Mouse (Mus musculus): ENCODE results near the gene Stk11. TPM values are rescaled to one million over a fixed set of nuclear protein-coding genes. Genes with fewer than 3 reads are reported as not detected.

Gene Stk11
- polyA plus RNA-seq, 1 experiment from 2014 or later = 17.4 TPM

- H3K4me3 ChIP-seq = 0 out of 2 replicates have a peak overlapping the region, but pooled peaks have one; percentile 0
- peak overlapping the region; percentile 73 for H3K4me2 ChIP-seq (replicated peaks)
- H3K36me3 ChIP-seq = peaks cover 33% of the 10 kb centered on the region
- H3K27ac ChIP-seq = peak overlapping the region; percentile 59
- H3K4me1 ChIP-seq = peaks cover 39% of the 10 kb centered on the region
- H3K9ac ChIP-seq = peak overlapping the region; percentile 63; the same call in 1 of the 2 replicates
- H3K9me3 ChIP-seq = no peaks in the 10 kb centered on the region
- H3K27me3 ChIP-seq (replicated peaks) = no peaks in the 10 kb centered on the region
- WGBS = 85% methylated on average over 45 of the region's 45 CpGs
- ATAC-seq (ENCODE audit: low FRiP score, low read depth) = no peak
These were observed 56.3 kb downstream of the Stk11 start for GRCm38 (mm10) chr10:80171760-80172526.

- H3K9me3 ChIP-seq = no peaks in the 10 kb centered on the region
- 9% methylated on average over 35 of the region's 35 CpGs for WGBS
- H3K36me3 ChIP-seq = peaks cover 33% of the 10 kb centered on the region
- no peaks in the 10 kb centered on the region for H3K27me3 ChIP-seq (replicated peaks)
- H3K4me3 ChIP-seq = peak within 1 kb of the TSS; percentile 48
- H3K4me1 ChIP-seq = peaks cover 40% of the 10 kb centered on the region
- peak; percentile 71 for ATAC-seq (ENCODE audit: low FRiP score, low read depth)
- peak within 1 kb of the TSS; percentile 59 for H3K27ac ChIP-seq
- H3K4me2 ChIP-seq (replicated peaks) = peak within 1 kb of the TSS; percentile 73
- peak within 1 kb of the TSS; percentile 63 for H3K9ac ChIP-seq
These were observed 57.1 kb downstream of the Stk11 start, which contains the start of gene 1600002K03Rik for GRCm38 (mm10) chr10:80172527-80173292. 1600002K03Rik (plus strand) TSS chr10:80172944.

DNA sequence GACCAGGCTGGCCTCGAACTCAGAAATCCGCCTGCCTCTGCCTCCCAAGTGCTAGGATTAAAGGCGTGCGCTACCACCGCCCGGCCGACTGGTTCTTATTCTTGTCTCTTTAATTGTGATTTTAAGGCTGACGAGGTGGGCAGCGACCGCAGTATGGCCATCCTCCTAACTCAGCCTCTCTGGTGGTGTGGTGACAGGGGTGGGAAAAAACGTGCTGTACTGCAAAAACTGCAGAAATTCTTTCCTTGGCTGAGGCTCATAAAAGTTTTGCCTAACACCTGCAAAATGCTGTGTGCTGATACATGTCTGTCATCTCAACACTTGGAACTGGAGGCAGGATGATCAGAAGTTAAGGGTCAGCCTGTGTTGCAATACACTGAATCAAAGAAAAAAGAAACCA is 57.8 kb downstream of the Stk11 start:
- no peak for ATAC-seq (ENCODE audit: low FRiP score, low read depth)
- Histone ChIP-seq H3K27ac (no peak overlapping the region), H3K36me3 (peaks cover 33% of the 10 kb centered on the region), H3K27me3 (replicated peaks) (no peaks in the 10 kb centered on the region), H3K9ac (peak overlapping the region; percentile 45; the same call in 1 of the 2 replicates), H3K4me2 (replicated peaks) (peak overlapping the region; percentile 73), H3K4me3 (peak overlapping the region; percentile 19), H3K4me1 (peaks cover 43% of the 10 kb centered on the region), H3K9me3 (no peaks in the 10 kb centered on the region)
- 9% methylated on average over 11 of the region's 11 CpGs for WGBS

DNA sequence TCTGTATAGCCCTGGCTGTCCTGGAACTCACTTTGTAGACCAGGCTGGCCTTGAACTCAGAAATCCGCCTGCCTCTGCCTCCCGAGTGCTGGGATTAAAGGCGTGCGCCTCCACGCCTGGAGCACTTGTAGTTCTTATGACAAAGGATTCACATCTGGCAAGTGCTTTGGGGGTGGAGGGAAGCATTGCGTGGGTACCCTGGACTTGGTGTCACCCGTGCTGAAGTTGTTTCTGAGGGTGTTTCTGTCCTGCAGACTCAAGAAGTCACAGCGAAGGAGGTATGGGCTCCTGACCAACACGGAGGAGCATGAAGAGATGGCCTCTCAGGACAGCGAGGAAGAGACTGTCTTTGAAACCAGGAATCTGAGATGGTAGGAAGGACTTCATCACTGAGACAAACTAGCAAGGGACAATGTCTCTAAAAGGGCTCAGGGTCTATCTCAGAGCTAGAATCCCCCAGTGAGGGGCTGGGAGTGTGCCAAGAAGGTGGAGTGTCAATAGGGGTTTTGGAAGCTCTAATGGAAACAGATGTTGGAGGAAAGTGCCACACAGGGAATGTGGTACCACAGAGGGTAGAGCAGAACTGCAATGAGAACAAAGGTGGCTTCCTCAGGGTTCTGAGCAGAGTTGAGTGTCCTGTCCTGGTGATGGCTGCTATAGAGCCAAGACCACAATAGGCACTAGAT is 58.5 kb downstream of the Stk11 start:
- Histone ChIP-seq H3K4me1 (peaks cover 36% of the 10 kb centered on the region), H3K9ac (no peak overlapping the region), H3K4me3 (no peak overlapping the region), H3K36me3 (peaks cover 31% of the 10 kb centered on the region), H3K27me3 (replicated peaks) (no peaks in the 10 kb centered on the region), H3K27ac (no peak overlapping the region), H3K4me2 (replicated peaks) (no peak overlapping the region), H3K9me3 (no peaks in the 10 kb centered on the region)
- WGBS = 88% methylated on average over 10 of the region's 10 CpGs
- ATAC-seq (ENCODE audit: low FRiP score, low read depth) = no peak

DNA sequence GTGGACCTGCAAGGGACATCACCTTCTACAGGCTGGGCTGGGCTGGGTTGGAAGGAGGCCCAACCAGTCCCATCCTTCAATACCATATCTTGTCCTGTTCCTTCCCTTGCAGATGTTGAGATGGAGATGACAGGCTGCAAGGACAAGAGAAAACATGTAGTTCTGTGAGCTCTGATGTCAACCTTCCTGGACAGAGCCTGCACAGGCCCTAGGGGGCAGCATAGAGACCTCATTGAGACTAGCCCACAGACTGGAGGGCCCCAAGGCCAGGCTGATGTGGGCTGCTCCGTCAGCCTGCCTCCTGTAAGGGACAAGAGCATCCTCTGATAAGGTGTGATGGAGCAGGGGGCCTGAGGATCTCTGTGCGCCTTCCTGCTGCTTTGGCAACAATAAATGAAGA is 59.1 kb downstream of the Stk11 start:
- peaks cover 33% of the 10 kb centered on the region for H3K4me1 ChIP-seq
- H3K9me3 ChIP-seq = no peaks in the 10 kb centered on the region
- no peak overlapping the region for H3K27ac ChIP-seq
- no peak overlapping the region for H3K4me3 ChIP-seq
- H3K36me3 ChIP-seq = peaks cover 26% of the 10 kb centered on the region
- WGBS = 62% methylated on average over 2 of the region's 2 CpGs
- ATAC-seq (ENCODE audit: low FRiP score, low read depth) = no peak
- no peaks in the 10 kb centered on the region for H3K27me3 ChIP-seq (replicated peaks)
- no peak overlapping the region for H3K4me2 ChIP-seq (replicated peaks)
- H3K9ac ChIP-seq = no peak overlapping the region

DNA sequence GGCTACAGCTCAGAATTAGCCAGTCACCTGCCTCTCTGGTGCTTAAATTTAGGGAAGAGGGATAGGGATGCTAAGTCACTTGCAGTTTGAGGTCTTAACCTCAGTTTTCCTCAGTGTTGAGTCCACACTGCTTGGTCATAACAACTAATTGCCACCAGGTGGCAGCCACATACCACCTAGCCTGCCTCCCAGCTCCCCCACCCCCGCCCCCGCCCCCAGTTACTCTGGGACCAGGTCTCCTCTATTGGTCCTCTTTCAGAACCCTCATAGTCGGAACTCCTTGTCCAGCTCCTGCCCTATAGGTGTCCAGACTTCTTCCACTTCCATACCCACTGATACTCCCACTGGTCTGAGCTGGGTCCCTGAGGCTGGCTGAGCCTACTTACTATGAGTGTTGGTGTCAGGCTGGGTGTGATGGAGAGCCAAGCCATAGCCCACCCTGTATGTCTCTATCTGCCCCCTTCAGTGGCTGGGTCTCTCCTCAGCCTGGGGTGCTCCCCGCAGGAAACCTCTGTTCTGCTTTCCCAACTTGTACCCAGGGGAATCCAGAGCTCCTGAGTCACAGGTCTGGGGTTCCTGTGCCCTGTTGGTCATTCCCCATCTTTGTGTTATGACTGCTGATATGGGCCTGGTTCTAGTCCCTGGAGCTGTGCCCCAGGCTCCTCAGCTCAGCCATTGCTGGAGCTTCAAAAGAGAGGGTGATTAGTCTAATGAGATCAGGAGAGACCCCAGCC is 60.1 kb downstream of the Stk11 start:
- Histone ChIP-seq H3K9ac (0 out of 2 replicates have a peak overlapping the region, but pooled peaks have one; percentile 30), H3K4me1 (peaks cover 35% of the 10 kb centered on the region), H3K27me3 (replicated peaks) (no peaks in the 10 kb centered on the region), H3K27ac (no peak overlapping the region), H3K4me3 (no peak overlapping the region), H3K36me3 (peaks cover 16% of the 10 kb centered on the region), H3K4me2 (replicated peaks) (no peak overlapping the region), H3K9me3 (no peaks in the 10 kb centered on the region)
- WGBS = 26% methylated on average over 4 of the region's 4 CpGs
- ATAC-seq (ENCODE audit: low FRiP score, low read depth) = 0 out of 2 replicates have a peak, but pooled peaks have one; percentile 4

DNA sequence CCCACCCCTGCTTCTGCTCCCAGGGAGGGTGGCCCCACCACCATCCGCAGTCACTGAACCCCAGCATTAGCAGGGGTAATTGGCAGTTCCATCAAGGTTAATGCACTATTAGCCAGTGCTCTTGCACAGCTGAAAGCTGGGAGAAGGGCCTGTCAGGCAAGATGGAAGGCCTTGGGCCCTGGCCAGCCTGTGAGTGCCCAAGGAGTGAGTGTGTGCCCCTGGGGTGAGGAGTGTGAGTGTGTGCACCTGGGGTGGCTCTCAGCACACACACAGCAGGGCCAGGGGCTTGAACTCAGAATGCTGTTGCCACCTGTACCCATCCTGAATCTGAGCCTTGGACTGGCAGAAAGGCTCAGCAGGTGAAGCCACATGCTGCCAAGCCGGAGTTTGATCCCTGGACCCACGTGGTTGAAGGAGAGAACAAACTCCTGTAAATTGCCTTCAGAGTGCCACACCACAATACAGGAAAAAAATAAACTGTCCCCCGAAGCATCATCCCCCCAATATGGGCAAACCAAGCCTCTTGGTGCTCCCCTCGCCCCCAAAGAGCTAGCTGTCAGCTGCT is 60.7 kb downstream of the Stk11 start:
- ATAC-seq (ENCODE audit: low FRiP score, low read depth) = no peak
- WGBS = 79% methylated on average over 5 of the region's 5 CpGs
- H3K4me1 ChIP-seq = peaks cover 40% of the 10 kb centered on the region

GRCm38 (mm10) chr10:80177441-80178279 is 62.1 kb downstream of the Stk11 start:
- no peak overlapping the region for H3K4me3 ChIP-seq
- 0 out of 2 replicates have a peak overlapping the region, but pooled peaks have one; percentile 10 for H3K9ac ChIP-seq
- H3K36me3 ChIP-seq = peaks cover 7% of the 10 kb centered on the region; the same call in 1 of the 2 replicates
- no peaks in the 10 kb centered on the region for H3K9me3 ChIP-seq
- H3K4me1 ChIP-seq = peaks cover 35% of the 10 kb centered on the region
- 62% methylated on average over 7 of the region's 7 CpGs for WGBS
- no peaks in the 10 kb centered on the region for H3K27me3 ChIP-seq (replicated peaks)
- H3K27ac ChIP-seq = no peak overlapping the region
- ATAC-seq (ENCODE audit: low FRiP score, low read depth) = no peak
- no peak overlapping the region for H3K4me2 ChIP-seq (replicated peaks)

More for the DNA sequence above, 60.7 kb downstream of the Stk11 start:
- Histone ChIP-seq H3K36me3 (peaks cover 10% of the 10 kb centered on the region), H3K4me2 (replicated peaks) (no peak overlapping the region), H3K9ac (0 out of 2 replicates have a peak overlapping the region, but pooled peaks have one; percentile 30), H3K4me3 (no peak overlapping the region), H3K27me3 (replicated peaks) (no peaks in the 10 kb centered on the region), H3K9me3 (no peaks in the 10 kb centered on the region), H3K27ac (no peak overlapping the region)

- ATAC-seq (ENCODE audit: low FRiP score, low read depth) = peak; percentile 70
These were observed 63.8 kb downstream of the Stk11 start, which contains the start of gene Efna2 for GRCm38 (mm10) chr10:80179068-80180051. Efna2 (plus strand) TSS chr10:80179482.

More at GRCm38 (mm10) chr10:80179068-80180051, 63.8 kb downstream of the Stk11 start, which contains the start of gene Efna2:
- WGBS = 2% methylated on average over 90 of the region's 106 CpGs
- Histone ChIP-seq H3K4me1 (peaks cover 31% of the 10 kb centered on the region), H3K4me2 (replicated peaks) (peak within 1 kb of the TSS; percentile 90), H3K4me3 (peak within 1 kb of the TSS; percentile 76), H3K9ac (peak within 1 kb of the TSS; percentile 88), H3K27ac (peak within 1 kb of the TSS; percentile 53), H3K9me3 (no peaks in the 10 kb centered on the region), H3K36me3 (peaks cover 11% of the 10 kb centered on the region), H3K27me3 (replicated peaks) (no peaks in the 10 kb centered on the region)
